Mouse (Mus musculus) CH12.LX (cell line): Measurements from ENCODE around the gene Usp49.

ENCODE experiments used
- CHD1 ChIP-seq: IDR thresholded peaks from 2 replicates; pipeline ENCODE4 v1.6.1; 2012; ENCODE audit warnings: low read depth, low read length, improper control_type of control experiment, inconsistent platforms
- CTCF ChIP-seq, 2 experiments: IDR thresholded peaks in 1 of 2; conservative IDR thresholded peaks in 1 of 2; 2 replicates each; pipeline ENCODE4 v1.5.1; 2011 to 2012; ENCODE audit warnings: low read depth in 2 of 2, low read length in 2 of 2, improper control_type of control experiment in 1 of 2, inconsistent platforms in 1 of 2, mild to moderate bottlenecking in 1 of 2, moderate library complexity in 1 of 2
- HCFC1 ChIP-seq: IDR thresholded peaks from 2 replicates; pipeline ENCODE4 v1.6.1; 2012; ENCODE audit warnings: low read depth, mild to moderate bottlenecking, inconsistent platforms, low read length, improper control_type of control experiment
- MXI1 ChIP-seq: IDR thresholded peaks from 2 replicates; pipeline ENCODE4 v1.6.1; 2011; ENCODE audit warnings: mild to moderate bottlenecking, low read depth, low read length, improper control_type of control experiment
- POLR2A ChIP-seq: IDR thresholded peaks from 2 replicates; pipeline ENCODE4 v1.6.1; 2011; ENCODE audit warnings: low read depth, mild to moderate bottlenecking, improper control_type of control experiment, low read length
- USF1 ChIP-seq: IDR thresholded peaks from 2 replicates; pipeline ENCODE4 v1.6.1; 2014; ENCODE audit warnings: low read depth, mild to moderate bottlenecking, inconsistent platforms, low read length, improper control_type of control experiment

- TF ChIP-seq HCFC1 (no peak), MXI1 (no peak), CHD1 (no peak), POLR2A (no peak), CTCF (conservative IDR thresholded peaks at IDR 0.05 in 1 of 2, IDR thresholded peaks at IDR 0.05 in 1 of 2; ENCODE audit: low read depth in 2 of 2, low read length in 2 of 2) (no peak), USF1 (no peak)
Measured at GRCm38 (mm10) chr17:47707961-47708360, 77.5 kb downstream of the Usp49 start.
